ENCODE assay signal across 18 mouse cellular contexts in genomic region chr5:33023337-33023736, GRCm38 (mm10). TPM values are rescaled to one million over a fixed set of nuclear protein-coding genes. Genes with fewer than 3 reads are reported as not detected.
DNase-seq lines count a peak whose midpoint lies in the region; ATAC-seq lines count a peak whose summit lies in the region.
"Had no signal": no experiment of that assay in that cellular context is flagged by ENCODE, and none has a peak within 500 bp of the region (broad histone marks: within the 10 kb centered on the region; RNA-seq: fewer than 3 reads in every experiment).

No protein-coding gene starts in this region.

- H3K4me1 ChIP-seq in heart, embryonic 12.5 days (replicated peaks), result peaks cover 45% of the 10 kb centered on the region
- peaks cover 54% of the 10 kb centered on the region for H3K4me1 ChIP-seq in neural tube, embryonic 13.5 days (replicated peaks)

- H3K9me3 ChIP-seq in heart, embryonic 12.5 days (replicated peaks), result no peaks in the 10 kb centered on the region
- H3K9me3 ChIP-seq in neural tube, embryonic 13.5 days, result no peaks in the 10 kb centered on the region
- H3K9me3 ChIP-seq: forebrain, embryonic 15.5 days; midbrain, embryonic 10.5 days had no signal

- H3K4me2 ChIP-seq in heart, embryonic 12.5 days, result peak overlapping the region; percentile 25; the same call in 1 of the 2 replicates
- H3K4me2 ChIP-seq in neural tube, embryonic 13.5 days, result 0 out of 2 replicates have a peak overlapping the region, but pooled peaks have one; percentile 3
- H3K4me2 ChIP-seq: forebrain, embryonic 15.5 days; hindbrain, embryonic 14.5 days had no signal

- no peak overlapping the region for H3K9ac ChIP-seq in heart, embryonic 12.5 days
- H3K9ac ChIP-seq in neural tube, embryonic 13.5 days, result no peak overlapping the region
- H3K9ac ChIP-seq: forebrain, embryonic 15.5 days; hindbrain, embryonic 14.5 days had no signal

- 77% methylated on average over 4 of the region's 4 CpGs for WGBS in heart, embryonic 12.5 days
- 94% methylated on average over 4 of the region's 4 CpGs for WGBS in neural tube, embryonic 13.5 days

- H3K27ac ChIP-seq in heart, embryonic 12.5 days (ENCODE audit: poor library complexity, severe bottlenecking), result no peak overlapping the region
- no peak overlapping the region for H3K27ac ChIP-seq in neural tube, embryonic 13.5 days (replicated peaks)
- H3K27ac ChIP-seq: forebrain, embryonic 15.5 days; hindbrain, embryonic 14.5 days; midbrain, embryonic 10.5 days had no signal

- no peaks in the 10 kb centered on the region for H3K27me3 ChIP-seq in heart, embryonic 12.5 days (replicated peaks)
- no peaks in the 10 kb centered on the region for H3K27me3 ChIP-seq in neural tube, embryonic 13.5 days
- H3K27me3 ChIP-seq: forebrain, embryonic 15.5 days had no signal

- peaks cover 53% of the 10 kb centered on the region for H3K36me3 ChIP-seq in heart, embryonic 12.5 days
- H3K36me3 ChIP-seq in neural tube, embryonic 13.5 days, result peaks cover 37% of the 10 kb centered on the region

- intact Hi-C loops in heart, postnatal 36 days (cut with DNase I), result loop anchor here (5.0 kb wide), 1 partner anchor 161 kb away; the partner anchor contains the start of gene Depdc5

- H3K4me3 ChIP-seq in heart, embryonic 12.5 days, result no peak overlapping the region
- no peak overlapping the region for H3K4me3 ChIP-seq in neural tube, embryonic 13.5 days
- H3K4me3 ChIP-seq: forebrain, embryonic 15.5 days; midbrain, embryonic 10.5 days had no signal

- no peak for ATAC-seq in heart, embryonic 12.5 days (ENCODE audit: insufficient number of reproducible peaks, low FRiP score)
- no peak for ATAC-seq in neural tube, embryonic 13.5 days (ENCODE audit: low read depth)
- ATAC-seq: forebrain, embryonic 15.5 days had no signal

- no peak for DNase-seq in heart, postnatal 36 days
- peak; percentile 2 for DNase-seq in layer of hippocampus, adult 11-12 months (ENCODE audit: low spot score)
- no peak for DNase-seq in layer of hippocampus, postnatal 10 days (ENCODE audit: low spot score in 2 of 2)
- DNase-seq in neural tube, embryonic 10.5 days (ENCODE audit: extremely low spot score, low spot score), result no peak
- no peak for DNase-seq in lung, postnatal 25 days (ENCODE audit: low spot score)
- DNase-seq: adrenal gland, adult 8-10 months; cerebellum, adult 11-12 months; cerebellum, postnatal 25 days; kidney, adult 18-20 months; kidney, postnatal 10 days; layer of hippocampus, adult 9-11 months; retina, postnatal 1 day; thymus, postnatal 4 days had no signal

RNA-seq across cellular contexts. Expression of gene Ywhah, which starts 4.7 kb away (rescaled TPM):
- 481 and 488 TPM in 2 replicates for polyA plus RNA-seq in heart, embryonic 12.5 days (2016; fragmentation: Nextera tagmentation; extraction: Ambion mirVana)
- 10 to 100 TPM; 83.7 to 93.5 TPM for total RNA-seq in heart, postnatal 36 days (2021)
- total RNA-seq in layer of hippocampus, postnatal 10 days (2021), result 1,000 to 10,000 TPM; 1,193 to 1,271 TPM
- polyA plus RNA-seq in neural tube, embryonic 13.5 days (2015; fragmentation: Nextera tagmentation; extraction: Ambion mirVana), result 732 and 779 TPM in 2 replicates

Comparison
In these comparisons a context has a peak if more than half of its experiments do, and no peak if none do; other contexts are left out.
1. RNA of gene Ywhah, which starts 4.7 kb away (total RNA-seq): 1,193 to 1,271 TPM in layer of hippocampus, postnatal 10 days; 83.7 to 93.5 TPM in heart, postnatal 36 days; every median in the first group is over 10 times any median in the second.